Mouse (Mus musculus) kidney, postnatal 25 days (tissue): ENCODE measurements around the gene Tlr5.

Source experiments
- DNase-seq, 2 experiments: peaks; one replicate each; pipeline ENCODE4 v3.0.0; 2021; ENCODE audit warnings: mixed read lengths in 2 of 2

Tlr5 gene

DNA sequence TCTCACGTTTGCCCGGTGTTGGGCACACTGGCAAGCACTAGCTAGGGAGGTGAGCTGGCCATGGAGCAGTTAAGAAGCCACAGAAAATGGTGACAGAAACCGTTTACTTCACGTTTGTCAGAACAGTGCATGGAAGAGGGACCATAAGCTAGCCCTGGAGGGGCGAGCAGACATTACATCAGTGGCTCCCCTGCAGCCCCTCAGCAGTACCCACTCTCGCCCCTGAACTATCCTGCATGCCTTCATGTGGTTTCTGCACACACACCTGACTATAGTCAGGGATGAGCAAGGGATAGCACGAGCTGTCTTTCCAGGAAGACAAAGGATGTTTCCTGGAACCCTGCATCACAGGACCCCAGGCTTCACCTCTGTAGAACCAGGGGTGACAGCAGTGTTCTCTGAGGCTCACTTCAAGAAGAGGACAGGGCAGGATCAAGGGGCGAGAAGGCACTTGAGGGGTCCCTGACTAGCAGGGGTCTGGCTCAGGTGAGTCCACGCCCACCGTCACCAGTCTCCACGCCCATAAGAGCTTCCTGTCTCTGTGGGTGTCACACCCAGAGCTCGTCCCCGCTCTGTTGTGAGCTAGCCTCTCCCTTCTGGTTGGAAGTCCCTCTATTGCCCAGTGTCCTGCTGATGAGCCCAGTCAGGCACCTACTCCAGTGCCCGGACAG is 35.6 kb downstream of the Tlr5 start:
- DNase-seq = no peak

DNA sequence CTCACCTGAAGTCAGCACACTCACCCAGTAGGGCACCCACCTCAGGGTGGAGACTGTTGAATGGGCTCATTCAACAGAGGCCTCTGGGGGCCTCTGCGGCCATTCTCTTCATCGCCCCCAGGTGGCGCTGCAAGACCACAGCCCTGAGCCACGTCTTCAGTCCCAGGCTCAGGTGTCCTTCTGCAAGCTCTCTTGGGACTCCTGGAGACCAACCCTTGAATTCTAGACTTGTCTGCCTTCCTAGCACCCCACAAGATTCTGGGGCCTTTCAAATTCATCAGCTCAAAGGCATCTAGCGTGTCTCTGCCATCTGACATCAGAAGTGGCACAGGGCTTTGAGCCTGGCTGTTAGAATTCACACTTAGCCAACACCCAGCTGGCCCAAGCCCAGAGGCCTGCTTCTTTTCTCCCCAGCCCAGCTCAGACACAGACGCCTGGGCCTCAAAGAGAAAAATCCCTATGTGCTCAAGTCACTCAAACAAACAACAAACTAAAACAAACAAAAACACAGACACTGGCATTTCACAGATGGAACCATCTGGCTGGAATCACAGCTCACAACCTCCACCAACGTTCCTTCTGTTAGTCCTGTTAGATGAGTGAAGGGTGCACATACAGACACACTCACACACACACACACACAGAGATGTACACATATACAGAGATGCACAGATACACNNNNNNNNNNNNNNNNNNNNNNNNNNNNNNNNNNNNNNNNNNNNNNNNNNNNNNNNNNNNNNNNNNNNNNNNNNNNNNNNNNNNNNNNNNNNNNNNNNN is 36.6 kb downstream of the Tlr5 start:
- peak; percentile 67 to 74 for DNase-seq
